Mouse (Mus musculus) hindbrain, embryonic 14.5 days (tissue): Measurements from ENCODE around the gene Stoml3. TPM values are rescaled to one million over a fixed set of nuclear protein-coding genes. Genes with fewer than 3 reads are reported as not detected.

Source experiments
- ATAC-seq: fragments of 200-750 bp; cut with Nextera tagmentation; 2 replicates; pipeline ENCODE4 v1.8.0; 2017; ENCODE audit warnings: moderate number of reproducible peaks, mild to moderate bottlenecking, moderate TSS enrichment, moderate library complexity; ENCODE audit not compliant: low FRiP score
- DNase-seq: peaks from one replicate; pipeline ENCODE4 v3.0.0-alpha.2; 2015; ENCODE audit warnings: low spot score
- H3K27ac ChIP-seq: fragments of 300-500 bp; sonication (generic); 2 replicates; pipeline ENCODE4 v1.5.1; 2014; ENCODE audit warnings: mild to moderate bottlenecking, moderate library complexity
- H3K27me3 ChIP-seq: fragments of 300-500 bp; sonication (generic); 2 replicates; pipeline ENCODE4 v1.6.1; 2014; ENCODE audit warnings: mild to moderate bottlenecking, low read length, mixed read lengths; ENCODE audit not compliant: control insufficient read depth, insufficient read depth
- H3K36me3 ChIP-seq: fragments of 300-500 bp; sonication (generic); replicated peaks from 2 replicates; pipeline ENCODE4 v1.6.1; 2014; ENCODE audit not compliant: control insufficient read depth, insufficient read depth
- H3K4me1 ChIP-seq: fragments of 300-500 bp; sonication (generic); replicated peaks from 2 replicates; pipeline ENCODE4 v1.6.1; 2014; ENCODE audit warnings: antibody characterized with exemption, low read length, mixed read lengths; ENCODE audit not compliant: control insufficient read depth, insufficient read depth
- H3K4me2 ChIP-seq: fragments of 300-500 bp; sonication (generic); replicated peaks from 2 replicates; pipeline ENCODE4 v1.6.1; 2014; ENCODE audit warnings: mild to moderate bottlenecking, moderate library complexity
- H3K4me3 ChIP-seq: fragments of 300-500 bp; sonication (generic); replicated peaks from 2 replicates; pipeline ENCODE4 v1.5.1; 2014; ENCODE audit warnings: mild to moderate bottlenecking, low read length
- H3K9ac ChIP-seq: fragments of 300-500 bp; sonication (generic); 2 replicates; pipeline ENCODE4 v1.6.1; 2014
- H3K9me3 ChIP-seq: fragments of 300-500 bp; sonication (generic); 2 replicates; pipeline ENCODE4 v1.6.1; 2016; ENCODE audit warnings: low read length; ENCODE audit not compliant: control insufficient read depth
- WGBS: fragments of 180-500 bp; shearing (Covaris S2); extraction: QIAGEN DNeasy Blood & Tissue Kit; methylation state at CpG from one replicate; pipeline ENCODE4 v1.1.7; 2014; 5-methylcytosine and 5-hydroxymethylcytosine counted together
- polyA plus RNA-seq: library from polyadenylated mRNA; unstranded; fragments of >200 nt; fragmentation: Nextera tagmentation; extraction: Ambion mirVana; gene quantifications from 2 replicates; pipeline ENCODE4 v1.2.1, GENCODE M21; 2014

Gene Stoml3
- not detected in 2 replicates for polyA plus RNA-seq

DNA sequence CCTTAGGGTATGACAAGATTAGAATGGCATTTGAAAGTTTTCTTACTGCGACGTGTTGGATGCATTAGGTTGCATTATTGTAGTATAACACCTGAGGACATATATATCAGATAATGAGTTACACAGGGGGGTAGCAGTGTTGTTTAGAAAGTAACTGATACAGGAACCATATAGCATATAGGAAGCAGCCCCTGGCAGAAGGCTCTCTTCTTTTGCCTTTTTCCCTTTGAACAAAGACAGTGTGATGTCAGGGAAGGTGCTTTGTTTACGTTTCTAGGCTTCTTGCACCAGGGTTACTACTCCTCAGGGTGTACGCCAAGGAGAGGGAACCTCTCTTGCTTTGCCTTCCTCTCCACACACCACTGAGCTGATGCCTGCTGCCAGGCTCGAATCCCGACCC lies at the start of gene Stoml3:
TSS of gene Stoml3 (plus strand) at position 301 of the 400 bp plus-strand sequence.
- H3K9me3 ChIP-seq = no peaks in the 10 kb centered on the region
- no peak within 1 kb of the TSS for H3K4me3 ChIP-seq
- H3K4me1 ChIP-seq = no peaks in the 10 kb centered on the region
- H3K27ac ChIP-seq = no peak within 1 kb of the TSS
- DNase-seq (no peak), ATAC-seq (no peak)
- no peak within 1 kb of the TSS for H3K9ac ChIP-seq
- 77% methylated on average over 6 of the region's 6 CpGs for WGBS
- H3K27me3 ChIP-seq = no peaks in the 10 kb centered on the region
- H3K36me3 ChIP-seq = no peaks in the 10 kb centered on the region
- H3K4me2 ChIP-seq = no peak within 1 kb of the TSS

GRCm38 (mm10) chr3:53445540-53445939 lies 42.9 kb upstream of the Stoml3 start:
- DNase-seq = peak; percentile 34
- Histone ChIP-seq H3K4me2 (no peak overlapping the region), H3K27me3 (no peaks in the 10 kb centered on the region), H3K4me1 (no peaks in the 10 kb centered on the region), H3K9me3 (no peaks in the 10 kb centered on the region), H3K36me3 (peaks cover 9% of the 10 kb centered on the region), H3K27ac (no peak overlapping the region), H3K4me3 (no peak overlapping the region), H3K9ac (no peak overlapping the region)
- WGBS = 31% methylated on average over 5 of the region's 5 CpGs
- ATAC-seq = peak; percentile 72

GRCm38 (mm10) chr3:53446801-53447200 lies 41.7 kb upstream of the Stoml3 start:
- Histone ChIP-seq H3K27me3 (no peaks in the 10 kb centered on the region), H3K4me1 (no peaks in the 10 kb centered on the region), H3K9ac (no peak overlapping the region), H3K9me3 (no peaks in the 10 kb centered on the region), H3K36me3 (peaks cover 21% of the 10 kb centered on the region), H3K27ac (no peak overlapping the region), H3K4me2 (no peak overlapping the region), H3K4me3 (no peak overlapping the region)
- ATAC-seq = no peak
- WGBS = 88% methylated on average over 3 of the region's 3 CpGs
- no peak for DNase-seq

- ATAC-seq (peak; percentile 70), DNase-seq (peak; percentile 97)
- H3K4me2 ChIP-seq = no peak overlapping the region
- no peaks in the 10 kb centered on the region for H3K9me3 ChIP-seq
- no peaks in the 10 kb centered on the region for H3K4me1 ChIP-seq
- no peak overlapping the region for H3K4me3 ChIP-seq
- H3K9ac ChIP-seq = no peak overlapping the region
- peaks cover 35% of the 10 kb centered on the region for H3K36me3 ChIP-seq
- H3K27me3 ChIP-seq = no peaks in the 10 kb centered on the region
- H3K27ac ChIP-seq = no peak overlapping the region
- 26% methylated on average over 2 of the region's 2 CpGs for WGBS
Observed at GRCm38 (mm10) chr3:53448208-53448607, 40.2 kb upstream of the Stoml3 start.

DNA sequence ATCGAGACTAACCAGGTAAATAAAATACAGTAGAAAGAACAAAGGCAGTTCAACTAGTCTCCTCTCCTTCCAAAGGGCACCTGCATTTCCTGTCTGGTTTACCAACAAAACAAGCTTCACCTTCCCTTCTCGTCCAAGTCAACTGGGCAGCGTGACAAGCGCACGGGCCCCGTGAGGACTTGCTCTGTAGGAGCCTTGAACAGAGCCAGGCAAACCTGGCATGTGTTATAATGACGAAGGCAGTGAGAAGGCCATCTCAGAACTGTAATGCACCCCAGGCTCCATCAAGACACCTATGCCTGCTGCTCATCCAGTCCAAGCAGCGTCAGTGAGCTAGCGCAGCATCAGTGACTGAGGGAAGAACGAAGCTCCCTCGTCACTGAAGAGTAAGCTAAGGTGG lies 37.8 kb upstream of the Stoml3 start:
- ATAC-seq (no peak), DNase-seq (no peak)
- H3K4me1 ChIP-seq = no peaks in the 10 kb centered on the region
- no peak overlapping the region for H3K9ac ChIP-seq
- 93% methylated on average over 11 of the region's 11 CpGs for WGBS
- no peaks in the 10 kb centered on the region for H3K9me3 ChIP-seq
- H3K4me3 ChIP-seq = no peak overlapping the region
- H3K36me3 ChIP-seq = peaks cover 60% of the 10 kb centered on the region
- no peaks in the 10 kb centered on the region for H3K27me3 ChIP-seq
- H3K4me2 ChIP-seq = no peak overlapping the region
- no peak overlapping the region for H3K27ac ChIP-seq

DNA sequence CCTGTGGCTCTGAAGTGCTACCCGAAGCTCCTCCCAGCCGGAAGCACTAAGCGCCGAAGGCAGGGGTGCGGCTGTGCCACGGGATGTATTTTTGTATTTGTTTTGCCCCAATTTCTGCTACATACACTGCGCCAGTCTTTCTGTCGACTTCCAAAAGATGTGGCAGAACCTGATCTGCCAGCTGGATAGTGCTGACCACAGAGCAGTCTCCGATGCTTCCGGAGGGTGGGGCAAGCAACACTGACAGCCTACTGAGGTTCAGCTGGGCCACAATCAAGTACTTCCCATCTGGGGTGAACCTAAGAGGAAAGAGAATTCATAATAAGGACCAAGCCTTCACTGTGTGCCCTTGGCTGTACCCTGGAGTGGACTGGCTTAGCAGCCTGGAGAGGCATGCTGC lies 36.1 kb upstream of the Stoml3 start:
- 95% methylated on average over 10 of the region's 10 CpGs for WGBS
- H3K4me3 ChIP-seq = no peak overlapping the region
- no peak overlapping the region for H3K27ac ChIP-seq
- ATAC-seq (no peak), DNase-seq (no peak)
- no peaks in the 10 kb centered on the region for H3K4me1 ChIP-seq
- no peak overlapping the region for H3K4me2 ChIP-seq
- H3K9ac ChIP-seq = no peak overlapping the region
- peaks cover 76% of the 10 kb centered on the region for H3K36me3 ChIP-seq
- H3K27me3 ChIP-seq = no peaks in the 10 kb centered on the region
- no peaks in the 10 kb centered on the region for H3K9me3 ChIP-seq

GRCm38 (mm10) chr3:53453346-53453745 lies 35.1 kb upstream of the Stoml3 start:
- H3K9me3 ChIP-seq = no peaks in the 10 kb centered on the region
- H3K4me1 ChIP-seq = no peaks in the 10 kb centered on the region
- H3K4me3 ChIP-seq = no peak overlapping the region
- no peak overlapping the region for H3K27ac ChIP-seq
- no peak overlapping the region for H3K4me2 ChIP-seq
- H3K9ac ChIP-seq = no peak overlapping the region
- ATAC-seq (no peak), DNase-seq (no peak)
- peaks cover 86% of the 10 kb centered on the region for H3K36me3 ChIP-seq
- WGBS = 96% methylated on average over 7 of the region's 7 CpGs
- H3K27me3 ChIP-seq = no peaks in the 10 kb centered on the region

DNA sequence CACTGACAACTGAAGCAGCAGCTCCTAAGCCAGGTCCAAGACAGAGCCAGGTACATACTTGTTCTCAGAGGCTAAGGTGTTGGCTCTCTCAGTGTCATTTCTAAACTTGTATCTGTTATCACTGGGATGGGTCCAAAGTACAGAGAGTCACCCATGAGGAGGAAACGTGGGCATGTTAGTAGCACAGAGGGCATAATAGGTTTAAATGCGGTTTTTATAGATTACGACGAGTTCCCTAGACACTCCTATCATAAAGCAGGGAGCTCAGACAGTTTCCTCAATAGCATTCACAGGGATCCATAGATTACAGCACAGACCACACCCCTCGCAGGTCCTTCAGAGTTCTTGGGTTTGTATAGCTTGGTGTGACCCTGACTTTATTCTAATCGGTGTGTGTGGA lies 34.4 kb upstream of the Stoml3 start:
- peaks cover 91% of the 10 kb centered on the region for H3K36me3 ChIP-seq
- DNase-seq (no peak), ATAC-seq (no peak)
- 97% methylated on average over 6 of the region's 6 CpGs for WGBS
- H3K9me3 ChIP-seq = no peaks in the 10 kb centered on the region
- no peak overlapping the region for H3K9ac ChIP-seq
- no peak overlapping the region for H3K27ac ChIP-seq
- no peak overlapping the region for H3K4me3 ChIP-seq
- no peaks in the 10 kb centered on the region for H3K4me1 ChIP-seq
- H3K4me2 ChIP-seq = no peak overlapping the region
- no peaks in the 10 kb centered on the region for H3K27me3 ChIP-seq

DNA sequence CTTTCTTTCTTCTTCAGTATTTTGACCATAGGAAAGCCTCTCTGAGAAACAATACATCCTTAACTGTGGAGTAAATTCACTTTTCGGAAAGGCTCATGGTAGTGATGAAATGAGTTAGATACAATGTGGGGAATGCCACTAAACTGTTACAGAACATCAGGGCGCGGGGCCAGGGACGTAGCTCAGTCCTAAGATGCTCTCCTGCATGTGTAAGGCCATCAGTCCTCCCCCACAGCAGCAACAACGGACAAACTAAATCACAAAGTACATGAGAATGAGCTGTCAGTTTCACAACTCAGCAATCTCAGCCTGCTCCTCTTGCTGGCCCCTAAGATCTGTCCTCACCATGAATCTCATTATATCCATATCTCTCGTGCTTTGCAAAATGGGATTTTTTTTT lies 33.9 kb upstream of the Stoml3 start:
- ATAC-seq (no peak), DNase-seq (no peak)
- Histone ChIP-seq H3K4me3 (no peak overlapping the region), H3K27me3 (no peaks in the 10 kb centered on the region), H3K4me2 (no peak overlapping the region), H3K27ac (no peak overlapping the region), H3K36me3 (peaks cover 95% of the 10 kb centered on the region), H3K4me1 (no peaks in the 10 kb centered on the region), H3K9me3 (no peaks in the 10 kb centered on the region), H3K9ac (no peak overlapping the region)
- 95% methylated on average over 6 of the region's 6 CpGs for WGBS

GRCm38 (mm10) chr3:53454984-53455383 lies 33.5 kb upstream of the Stoml3 start:
- no peak for DNase-seq
- Histone ChIP-seq H3K9me3 (no peaks in the 10 kb centered on the region), H3K4me1 (no peaks in the 10 kb centered on the region), H3K27me3 (no peaks in the 10 kb centered on the region), H3K36me3 (peaks cover 96% of the 10 kb centered on the region), H3K4me3 (no peak overlapping the region), H3K9ac (no peak overlapping the region), H3K27ac (no peak overlapping the region), H3K4me2 (no peak overlapping the region)
- no peak for ATAC-seq
- WGBS = 85% methylated on average over 7 of the region's 7 CpGs
